Mouse (Mus musculus): ENCODE data around the gene Ankle1. TPM values are rescaled to one million over a fixed set of nuclear protein-coding genes. Genes with fewer than 3 reads are reported as not detected.
A peak's percentile ranks its signal among the peaks of the same experiment; 100 is the strongest.

Gene Ankle1
- 8.8 and 9.8 TPM in 2 replicates for polyA plus RNA-seq (2015; fragmentation: Nextera tagmentation; extraction: Ambion mirVana)

- no peak within 1 kb of the TSS for H3K27ac ChIP-seq (ENCODE audit: low read depth, low read length)
- 16% methylated on average over 31 of the region's 33 CpGs for WGBS
- ATAC-seq: peak; percentile 92
These were observed at the start of gene Ankle1 for GRCm38 (mm10) chr8:71405401-71406098. Ankle1 (plus strand) TSS chr8:71406010.

GRCm38 (mm10) chr8:71358026-71358425 lies 47.8 kb upstream of the Ankle1 start:
- Histone ChIP-seq H3K9me3 (ENCODE audit: control insufficient read depth, low read length) (no peaks in the 10 kb centered on the region), H3K27me3 (replicated peaks; ENCODE audit: control insufficient read depth, insufficient read depth, low read length) (no peaks in the 10 kb centered on the region), H3K27ac (ENCODE audit: low read depth, low read length) (no peak overlapping the region), H3K4me1 (ENCODE audit: control insufficient read depth, insufficient read depth, low read depth, low read length) (no peaks in the 10 kb centered on the region), H3K4me3 (ENCODE audit: low read length) (no peak overlapping the region), H3K36me3 (ENCODE audit: control insufficient read depth, insufficient read depth, low read length) (peaks cover 50% of the 10 kb centered on the region), H3K9ac (ENCODE audit: low read depth, low read length) (no peak overlapping the region), H3K4me2 (ENCODE audit: low read length) (no peak overlapping the region)
- ATAC-seq: no peak
- WGBS: 82% methylated on average over 3 of the region's 3 CpGs

More at GRCm38 (mm10) chr8:71405401-71406098, at the start of gene Ankle1:
- Histone ChIP-seq H3K9me3 (ENCODE audit: control insufficient read depth, low read length) (no peaks in the 10 kb centered on the region), H3K4me3 (ENCODE audit: low read length) (peak within 1 kb of the TSS; percentile 56), H3K9ac (ENCODE audit: low read depth, low read length) (peak within 1 kb of the TSS; percentile 59), H3K27me3 (replicated peaks; ENCODE audit: control insufficient read depth, insufficient read depth, low read length) (no peaks in the 10 kb centered on the region), H3K36me3 (ENCODE audit: control insufficient read depth, insufficient read depth, low read length) (no peaks in the 10 kb centered on the region), H3K4me1 (ENCODE audit: control insufficient read depth, insufficient read depth, low read depth, low read length) (peaks cover 10% of the 10 kb centered on the region), H3K4me2 (ENCODE audit: low read length) (peak within 1 kb of the TSS; percentile 99)

GRCm38 (mm10) chr8:71366771-71367528 lies 38.9 kb upstream of the Ankle1 start, which contains the start of gene Use1:
Use1 (plus strand) TSS chr8:71366848.
- no peaks in the 10 kb centered on the region for H3K27me3 ChIP-seq (replicated peaks; ENCODE audit: control insufficient read depth, insufficient read depth, low read length)
- H3K4me2 ChIP-seq (ENCODE audit: low read length): peak within 1 kb of the TSS; percentile 68
- peaks cover 12% of the 10 kb centered on the region for H3K4me1 ChIP-seq (ENCODE audit: control insufficient read depth, insufficient read depth, low read depth, low read length)
- under 1% methylated on average over 56 of the region's 56 CpGs for WGBS
- peak within 1 kb of the TSS; percentile 67 for H3K4me3 ChIP-seq (ENCODE audit: low read length)
- H3K27ac ChIP-seq (ENCODE audit: low read depth, low read length): peak within 1 kb of the TSS; percentile 94
- peak within 1 kb of the TSS; percentile 78 for H3K9ac ChIP-seq (ENCODE audit: low read depth, low read length)
- peaks cover 9% of the 10 kb centered on the region for H3K36me3 ChIP-seq (ENCODE audit: control insufficient read depth, insufficient read depth, low read length)
- H3K9me3 ChIP-seq (ENCODE audit: control insufficient read depth, low read length): no peaks in the 10 kb centered on the region
- peak; percentile 84 for ATAC-seq

- peak overlapping the region; percentile 94 for H3K27ac ChIP-seq (ENCODE audit: low read depth, low read length)
- peak overlapping the region; percentile 68 for H3K4me2 ChIP-seq (ENCODE audit: low read length)
- no peaks in the 10 kb centered on the region for H3K9me3 ChIP-seq (ENCODE audit: control insufficient read depth, low read length)
- peaks cover 12% of the 10 kb centered on the region for H3K4me1 ChIP-seq (ENCODE audit: control insufficient read depth, insufficient read depth, low read depth, low read length)
- no peaks in the 10 kb centered on the region for H3K27me3 ChIP-seq (replicated peaks; ENCODE audit: control insufficient read depth, insufficient read depth, low read length)
- H3K9ac ChIP-seq (ENCODE audit: low read depth, low read length): peak overlapping the region; percentile 78
- peaks cover 9% of the 10 kb centered on the region for H3K36me3 ChIP-seq (ENCODE audit: control insufficient read depth, insufficient read depth, low read length)
- WGBS: 47% methylated on average over 17 of the region's 17 CpGs
- H3K4me3 ChIP-seq (ENCODE audit: low read length): peak overlapping the region; percentile 67
- ATAC-seq: no peak
These were observed 38.2 kb upstream of the Ankle1 start for GRCm38 (mm10) chr8:71367529-71368176.

- H3K36me3 ChIP-seq (ENCODE audit: control insufficient read depth, insufficient read depth, low read length): peaks cover 9% of the 10 kb centered on the region
- H3K9me3 ChIP-seq (ENCODE audit: control insufficient read depth, low read length): no peaks in the 10 kb centered on the region
- H3K4me1 ChIP-seq (ENCODE audit: control insufficient read depth, insufficient read depth, low read depth, low read length): peaks cover 12% of the 10 kb centered on the region
- no peak for ATAC-seq
- no peak overlapping the region for H3K4me3 ChIP-seq (ENCODE audit: low read length)
- H3K9ac ChIP-seq (ENCODE audit: low read depth, low read length): no peak overlapping the region
- no peak overlapping the region for H3K4me2 ChIP-seq (ENCODE audit: low read length)
- H3K27ac ChIP-seq (ENCODE audit: low read depth, low read length): no peak overlapping the region
- H3K27me3 ChIP-seq (replicated peaks; ENCODE audit: control insufficient read depth, insufficient read depth, low read length): no peaks in the 10 kb centered on the region
These were observed 37.4 kb upstream of the Ankle1 start for GRCm38 (mm10) chr8:71368366-71368765.

- no peak overlapping the region for H3K27ac ChIP-seq (ENCODE audit: low read depth, low read length)
- peaks cover 13% of the 10 kb centered on the region for H3K36me3 ChIP-seq (ENCODE audit: control insufficient read depth, insufficient read depth, low read length)
- H3K4me2 ChIP-seq (ENCODE audit: low read length): no peak overlapping the region
- H3K4me1 ChIP-seq (ENCODE audit: control insufficient read depth, insufficient read depth, low read depth, low read length): peaks cover 12% of the 10 kb centered on the region
- no peak for ATAC-seq
- no peak overlapping the region for H3K9ac ChIP-seq (ENCODE audit: low read depth, low read length)
- H3K9me3 ChIP-seq (ENCODE audit: control insufficient read depth, low read length): no peaks in the 10 kb centered on the region
- no peaks in the 10 kb centered on the region for H3K27me3 ChIP-seq (replicated peaks; ENCODE audit: control insufficient read depth, insufficient read depth, low read length)
- no peak overlapping the region for H3K4me3 ChIP-seq (ENCODE audit: low read length)
- WGBS: 95% methylated on average over 10 of the region's 10 CpGs
These were observed 36.6 kb upstream of the Ankle1 start for GRCm38 (mm10) chr8:71369040-71369718.

GRCm38 (mm10) chr8:71370711-71371235 lies 35.0 kb upstream of the Ankle1 start:
- Histone ChIP-seq H3K4me3 (ENCODE audit: low read length) (peak overlapping the region; percentile 77), H3K4me1 (ENCODE audit: control insufficient read depth, insufficient read depth, low read depth, low read length) (peaks cover 16% of the 10 kb centered on the region), H3K9ac (ENCODE audit: low read depth, low read length) (peak overlapping the region; percentile 77; the same call in 1 of the 2 replicates), H3K27me3 (replicated peaks; ENCODE audit: control insufficient read depth, insufficient read depth, low read length) (no peaks in the 10 kb centered on the region), H3K36me3 (ENCODE audit: control insufficient read depth, insufficient read depth, low read length) (peaks cover 19% of the 10 kb centered on the region), H3K4me2 (ENCODE audit: low read length) (peak overlapping the region; percentile 64), H3K27ac (ENCODE audit: low read depth, low read length) (peak overlapping the region; percentile 89; the same call in 1 of the 2 replicates), H3K9me3 (ENCODE audit: control insufficient read depth, low read length) (no peaks in the 10 kb centered on the region)
- 23% methylated on average over 5 of the region's 5 CpGs for WGBS
- ATAC-seq: no peak

GRCm38 (mm10) chr8:71371236-71371848 lies 34.5 kb upstream of the Ankle1 start, which contains the start of gene Ocel1:
Ocel1 (plus strand) TSS chr8:71371298.
- WGBS: under 1% methylated on average over 67 of the region's 68 CpGs
- H3K27ac ChIP-seq (ENCODE audit: low read depth, low read length): peak within 1 kb of the TSS; percentile 89

More at GRCm38 (mm10) chr8:71371236-71371848, 34.5 kb upstream of the Ankle1 start, which contains the start of gene Ocel1:
- Histone ChIP-seq H3K4me3 (ENCODE audit: low read length) (peak within 1 kb of the TSS; percentile 77), H3K4me2 (ENCODE audit: low read length) (peak within 1 kb of the TSS; percentile 64), H3K4me1 (ENCODE audit: control insufficient read depth, insufficient read depth, low read depth, low read length) (peaks cover 22% of the 10 kb centered on the region), H3K9me3 (ENCODE audit: control insufficient read depth, low read length) (no peaks in the 10 kb centered on the region), H3K27me3 (replicated peaks; ENCODE audit: control insufficient read depth, insufficient read depth, low read length) (no peaks in the 10 kb centered on the region), H3K36me3 (ENCODE audit: control insufficient read depth, insufficient read depth, low read length) (peaks cover 19% of the 10 kb centered on the region), H3K9ac (ENCODE audit: low read depth, low read length) (peak within 1 kb of the TSS; percentile 77)
- ATAC-seq: peak; percentile 86
